ENCODE assay signal across 12 mouse cellular contexts in the genomic region with DNA sequence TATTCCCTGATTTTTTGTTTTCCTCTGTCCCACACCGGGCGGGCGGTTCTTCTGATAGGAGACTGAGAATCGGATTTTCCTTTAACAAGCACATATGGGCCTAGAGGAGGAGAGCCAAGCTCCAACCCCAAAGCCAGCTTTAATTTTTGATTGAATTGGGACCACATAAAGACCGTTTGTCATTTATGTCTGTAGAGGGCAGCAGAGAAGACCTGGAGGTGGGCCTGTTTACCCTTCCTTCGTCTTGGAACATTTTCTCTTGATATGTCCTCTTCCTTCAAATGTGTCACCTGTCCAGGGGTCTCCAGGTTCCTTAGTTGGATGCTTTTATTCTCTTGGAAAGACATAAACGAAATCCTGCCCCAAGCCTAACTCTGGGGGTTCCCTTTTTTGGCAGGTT. TPM values are rescaled to one million over a fixed set of nuclear protein-coding genes. Genes with fewer than 3 reads are reported as not detected.
DNase-seq lines count a peak whose midpoint lies in the region; ATAC-seq and TF ChIP-seq lines count a peak whose summit lies in the region.
"Had no signal": no experiment of that assay in that cellular context is flagged by ENCODE, and none has a peak within 500 bp of the region (broad histone marks: within the 10 kb centered on the region; RNA-seq: fewer than 3 reads in every experiment).

No protein-coding gene starts in this region.

- no peaks in the 10 kb centered on the region for H3K4me1 ChIP-seq in hindbrain, postnatal 0 days (ENCODE audit: insufficient read depth, low read length)
- H3K4me1 ChIP-seq in hindbrain, embryonic 16.5 days (ENCODE audit: control insufficient read depth, insufficient read depth, low read depth, low read length): peaks cover 10% of the 10 kb centered on the region

- H3K9me3 ChIP-seq in hindbrain, postnatal 0 days (ENCODE audit: low read length): no peaks in the 10 kb centered on the region
- no peaks in the 10 kb centered on the region for H3K9me3 ChIP-seq in hindbrain, embryonic 16.5 days (ENCODE audit: control insufficient read depth, low read length)
- H3K9me3 ChIP-seq: lung, embryonic 15.5 days; neural tube, embryonic 12.5 days had no signal

- H3K27ac ChIP-seq in hindbrain, postnatal 0 days: no peak overlapping the region
- H3K27ac ChIP-seq in hindbrain, embryonic 16.5 days (ENCODE audit: low read depth, low read length): no peak overlapping the region
- H3K27ac ChIP-seq: lung, embryonic 15.5 days; neural tube, embryonic 12.5 days had no signal

- TF ChIP-seq CTCF in hindbrain, postnatal 0 days (IDR thresholded peaks at IDR 0.05; ENCODE audit: low read depth): peak; percentile 52

- no peak for ATAC-seq in hindbrain, postnatal 0 days
- no peak for ATAC-seq in hindbrain, embryonic 16.5 days

- peaks cover 7% of the 10 kb centered on the region; the same call in 1 of the 2 replicates for H3K27me3 ChIP-seq in hindbrain, postnatal 0 days (ENCODE audit: insufficient read depth, low read length)
- H3K27me3 ChIP-seq in hindbrain, embryonic 16.5 days (replicated peaks; ENCODE audit: control insufficient read depth, insufficient read depth, low read length): peaks cover 16% of the 10 kb centered on the region
- no peaks in the 10 kb centered on the region for H3K27me3 ChIP-seq in splenic B cell, adult 2 months (ENCODE audit: control insufficient read depth, insufficient read depth, low read length, poor library complexity, severe bottlenecking)

- DNase-seq in hindbrain, postnatal 0 days (ENCODE audit: low spot score): peak; percentile 53
- DNase-seq in testis, postnatal 10 days (ENCODE audit: low spot score): peak; percentile 32
- DNase-seq in testis, postnatal 14 days (ENCODE audit: low spot score): no peak
- peak; percentile 21 for DNase-seq in adipocyte (ENCODE audit: low spot score)
- peak; percentile 52 for DNase-seq in splenic B cell, adult 2 months (ENCODE audit: low read depth, low spot score)
- DNase-seq in right cerebral cortex, adult 2 months (ENCODE audit: low spot score in 2 of 2): no peak
- DNase-seq: adrenal gland, adult 2 months; cerebellum, postnatal 36 days; layer of hippocampus, adult 9-11 months had no signal

- no peak overlapping the region for H3K4me3 ChIP-seq in hindbrain, postnatal 0 days (ENCODE audit: low read length)
- no peak overlapping the region for H3K4me3 ChIP-seq in hindbrain, embryonic 16.5 days (ENCODE audit: low read length)
- H3K4me3 ChIP-seq: lung, embryonic 15.5 days; neural tube, embryonic 12.5 days had no signal

- H3K4me2 ChIP-seq in hindbrain, postnatal 0 days (ENCODE audit: low read depth, low read length): no peak overlapping the region
- no peak overlapping the region for H3K4me2 ChIP-seq in hindbrain, embryonic 16.5 days (ENCODE audit: low read length)
- H3K4me2 ChIP-seq: lung, embryonic 15.5 days; neural tube, embryonic 12.5 days had no signal

- H3K9ac ChIP-seq in hindbrain, postnatal 0 days (replicated peaks; ENCODE audit: low read length): no peak overlapping the region
- no peak overlapping the region for H3K9ac ChIP-seq in hindbrain, embryonic 16.5 days (ENCODE audit: low read depth, low read length)
- H3K9ac ChIP-seq: lung, embryonic 15.5 days; neural tube, embryonic 12.5 days had no signal

- 43% methylated on average over 7 of the region's 7 CpGs for WGBS in hindbrain, postnatal 0 days
- WGBS in hindbrain, embryonic 16.5 days: 48% methylated on average over 7 of the region's 7 CpGs

- H3K36me3 ChIP-seq in hindbrain, postnatal 0 days (ENCODE audit: insufficient read depth, low read length): no peaks in the 10 kb centered on the region
- H3K36me3 ChIP-seq in hindbrain, embryonic 16.5 days (ENCODE audit: control insufficient read depth, insufficient read depth, low read length): no peaks in the 10 kb centered on the region
- H3K36me3 ChIP-seq in splenic B cell, adult 2 months (ENCODE audit: control insufficient read depth, insufficient read depth, low read length, poor library complexity, severe bottlenecking): no peaks in the 10 kb centered on the region
- H3K36me3 ChIP-seq: lung, embryonic 15.5 days; neural tube, embryonic 12.5 days had no signal

RNA-seq across cellular contexts. Expression of a gene that starts 4.0 kb away (rescaled TPM):
- 0.10 and 0.47 TPM in 2 replicates for total RNA-seq in hindbrain, postnatal 0 days (2014; rRNA removed)
- polyA plus RNA-seq in hindbrain, postnatal 0 days (2015; fragmentation: Nextera tagmentation; extraction: Ambion mirVana): 0.73 and 1.4 TPM in 2 replicates
- polyA plus RNA-seq in hindbrain, embryonic 16.5 days (2015; fragmentation: Nextera tagmentation; extraction: Ambion mirVana): 1.8 and 2.5 TPM in 2 replicates

Comparison
In these comparisons a context has a peak if more than half of its experiments do, and no peak if none do; other contexts are left out.
1. DNase-seq: peak in hindbrain, postnatal 0 days (single experiment), testis, postnatal 10 days (single experiment), adipocyte (single experiment) and splenic B cell, adult 2 months (single experiment); none in testis, postnatal 14 days (single experiment) and right cerebral cortex, adult 2 months (0 of 2).